Mouse (Mus musculus) T-helper 17 cell (primary cell): ENCODE data around the gene Ttc3.
"Not testable (repeated sequence)": the region's sequence is repeated elsewhere in the genome, so short reads cannot be mapped to it uniquely, and the experiment has no call there.

Experiments used
- in situ Hi-C, 2 experiments: fragments of 300-600 bp; cut with MboI, MseI; formaldehyde crosslinking; loops; 1 replicate in 1 of 2; 2 replicates in 1 of 2; pipeline ENCODE4 v1.15.1; 2025; ENCODE audit warnings: high pct_unique_total_duplicates in 2 of 2

Ttc3 gene

GRCm38 (mm10) chr16:94414151-94414550, 43.7 kb downstream of the Ttc3 start:
- in situ Hi-C loops: no loop called here

- in situ Hi-C loops: no loop called here
Observed at GRCm38 (mm10) chr16:94420498-94420897, 50.1 kb downstream of the Ttc3 start.

DNA sequence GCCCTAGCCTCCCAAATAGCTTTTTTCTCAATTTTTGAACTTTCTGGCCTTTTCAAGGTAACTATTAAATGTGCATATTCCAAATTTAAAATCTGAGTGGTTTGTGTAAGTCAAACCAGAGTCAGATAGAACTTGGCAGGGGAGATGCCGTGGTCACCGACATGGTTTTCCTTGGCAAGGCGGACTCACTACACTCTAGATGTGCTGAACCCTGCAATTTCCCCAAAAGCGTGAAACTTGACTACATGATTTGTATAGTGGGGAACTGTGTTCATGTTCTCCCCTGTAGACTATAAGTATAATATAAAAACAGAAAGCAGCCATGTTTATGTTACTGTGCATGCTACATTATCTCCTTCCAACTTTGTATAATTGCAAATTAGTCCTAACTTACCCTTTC, 58.5 kb downstream of the Ttc3 start:
- in situ Hi-C loops: no loop called here

- in situ Hi-C loops: no loop called here
Observed at GRCm38 (mm10) chr16:94435495-94436234, 65.2 kb downstream of the Ttc3 start.

DNA sequence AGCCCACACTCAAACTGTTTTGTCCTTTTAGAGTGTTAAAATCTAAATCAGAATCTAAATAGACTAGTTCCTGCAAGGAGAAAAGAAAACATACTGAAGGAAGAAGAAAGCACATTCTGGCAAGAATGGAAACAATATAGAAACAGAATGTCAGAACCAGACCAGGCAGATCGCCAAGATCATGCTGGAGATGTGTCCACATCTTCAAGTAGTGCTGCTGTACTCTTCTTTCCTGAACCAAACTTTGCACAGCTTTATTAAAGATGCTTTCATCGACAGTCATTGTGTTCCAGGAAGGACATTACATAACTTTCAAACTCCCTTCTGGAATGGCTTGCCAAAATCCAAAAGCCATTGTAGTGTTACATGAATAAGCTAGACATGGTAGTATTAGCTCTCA, 66.4 kb downstream of the Ttc3 start:
- in situ Hi-C loops: no loop called here

- in situ Hi-C loops: no loop called here
Observed at GRCm38 (mm10) chr16:94441361-94441760, 70.9 kb downstream of the Ttc3 start.

DNA sequence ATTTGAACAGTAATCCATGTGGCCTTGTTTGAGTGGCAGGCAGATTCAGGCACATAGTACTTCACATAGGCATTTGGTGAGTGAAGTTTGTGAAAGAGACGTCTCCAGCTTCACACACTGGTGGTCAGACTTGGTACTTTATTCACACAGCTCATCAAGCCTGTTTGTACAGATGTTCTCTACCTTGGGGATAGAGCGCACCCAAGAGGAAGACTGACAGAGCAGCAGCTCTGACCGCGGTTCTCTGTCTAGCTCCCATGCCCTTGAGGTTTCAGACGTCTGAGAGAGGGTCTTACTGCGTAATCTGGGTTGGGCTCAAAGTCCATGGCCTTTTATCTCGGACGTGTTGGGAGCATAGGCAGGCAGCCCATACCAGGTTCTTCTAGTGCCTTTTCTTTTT, 78.7 kb downstream of the Ttc3 start:
- in situ Hi-C loops: no loop called here

DNA sequence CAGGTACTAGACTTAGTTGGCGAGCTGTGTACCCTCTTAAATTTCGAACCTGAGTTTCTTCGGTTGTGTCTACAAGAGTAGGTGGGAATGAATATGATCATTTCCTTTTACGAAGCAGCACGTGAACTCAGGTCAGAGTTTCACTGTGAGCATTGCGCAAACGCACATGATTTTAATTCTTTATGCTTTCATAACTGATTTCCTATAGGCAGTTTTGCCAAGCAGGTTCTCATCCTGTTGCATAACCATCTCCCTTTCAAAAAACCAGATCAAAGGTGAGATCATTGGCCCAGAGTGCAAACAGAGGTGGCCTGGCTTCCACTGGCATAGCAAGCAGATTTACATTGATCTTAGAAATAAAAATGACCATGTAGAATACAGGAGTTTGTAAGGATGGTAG, 79.2 kb downstream of the Ttc3 start:
- in situ Hi-C loops: no loop called here

- in situ Hi-C loops: no loop called here
Observed at GRCm38 (mm10) chr16:94451545-94452488, 81.4 kb downstream of the Ttc3 start.

DNA sequence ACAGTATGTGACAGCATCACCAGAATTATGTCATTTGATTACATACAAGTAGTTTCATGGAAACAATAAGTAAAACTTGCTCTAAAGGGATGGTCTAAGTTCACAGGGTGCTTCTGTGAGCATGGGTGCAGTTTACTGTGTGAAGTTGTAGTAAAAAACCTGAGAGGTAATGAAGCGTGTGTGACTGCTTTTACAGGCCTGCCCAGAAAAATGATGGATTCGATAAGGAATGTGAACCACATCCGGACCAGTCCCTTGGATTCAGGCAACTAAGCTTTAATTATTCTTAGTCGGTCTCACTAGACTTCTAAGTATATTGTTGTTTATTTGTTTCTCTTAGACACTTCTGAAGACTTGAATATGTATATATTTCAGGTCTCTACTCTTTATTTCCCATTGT, 82.3 kb downstream of the Ttc3 start:
- in situ Hi-C loops: no loop called here

DNA sequence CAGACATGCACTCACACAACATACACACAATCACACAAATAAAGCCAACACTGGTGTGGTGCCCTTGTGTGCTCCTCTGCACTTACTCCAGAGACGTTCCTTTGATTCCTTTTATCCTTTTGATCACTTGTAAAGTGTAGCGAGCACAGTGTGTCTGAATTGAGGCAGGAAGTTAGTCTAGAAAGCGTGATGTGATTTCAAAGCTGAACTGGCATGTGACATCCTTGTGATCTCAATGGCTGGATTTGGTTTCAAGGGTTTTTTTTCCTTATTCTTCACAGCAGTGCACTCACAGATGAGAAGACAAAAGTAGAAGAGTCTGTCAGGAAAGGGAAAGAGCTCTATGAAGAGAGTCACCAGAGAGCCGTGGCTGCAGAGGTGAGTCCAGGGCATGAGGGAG, 83.7 kb downstream of the Ttc3 start:
- in situ Hi-C loops: no loop called here

DNA sequence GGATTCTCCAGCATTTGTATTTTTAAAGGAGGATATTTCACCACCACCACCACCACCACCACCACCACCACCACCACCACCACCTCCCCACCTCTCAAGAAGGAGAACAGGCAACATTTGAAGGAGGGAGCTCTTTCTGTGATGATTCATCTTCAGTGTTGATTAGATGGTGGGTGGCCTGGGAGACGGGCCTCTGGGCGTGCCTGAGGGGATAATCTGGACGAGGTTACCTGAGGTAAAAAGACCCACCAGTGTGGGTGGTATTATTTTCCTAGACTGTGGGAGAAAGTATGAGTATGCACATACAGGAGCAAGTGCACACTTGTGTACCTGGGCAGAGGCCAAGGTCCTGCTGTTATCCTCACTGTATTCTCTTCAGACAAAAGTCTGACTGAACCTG, 93.6 kb downstream of the Ttc3 start:
- in situ Hi-C loops: no loop called here

DNA sequence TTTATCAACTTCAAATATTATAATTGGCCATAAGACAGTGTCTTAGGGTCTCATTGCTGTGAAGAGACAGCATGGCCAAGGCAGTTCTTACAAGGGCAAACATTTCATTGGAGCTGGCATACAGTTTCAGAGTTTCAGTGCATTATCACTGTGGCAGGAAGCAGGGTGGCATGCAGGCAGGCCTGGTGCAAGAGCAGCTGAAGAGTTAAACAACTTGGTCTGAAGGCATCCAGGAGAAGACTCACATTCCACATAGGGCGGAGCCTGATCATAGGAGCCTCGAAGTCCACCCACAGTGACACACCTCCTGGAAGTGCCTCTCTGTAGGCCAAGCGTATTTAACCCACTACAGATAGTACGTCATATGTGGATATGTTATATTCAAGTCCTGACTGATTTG, 95.5 kb downstream of the Ttc3 start:
- in situ Hi-C loops: no loop called here

DNA sequence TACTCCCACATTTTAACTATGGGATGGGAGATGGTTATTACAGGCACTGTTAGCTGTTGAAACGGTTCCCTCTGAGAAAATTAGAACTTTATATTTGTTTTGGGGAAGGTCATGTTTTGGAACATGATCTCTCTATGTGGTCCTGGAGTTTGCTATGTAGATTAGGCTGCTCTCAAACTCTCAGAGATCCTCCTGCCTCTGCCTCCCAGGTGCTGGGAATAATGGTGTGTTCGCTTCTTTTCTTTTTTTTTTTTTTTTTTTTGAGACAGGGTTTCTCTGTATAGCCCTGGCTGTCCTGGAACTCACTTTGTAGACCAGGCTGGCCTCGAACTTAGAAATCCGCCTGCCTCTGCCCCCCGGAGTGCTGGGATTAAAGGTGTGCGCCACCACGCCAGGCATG, 95.9 kb downstream of the Ttc3 start:
- in situ Hi-C loops: not testable (repeated sequence)

DNA sequence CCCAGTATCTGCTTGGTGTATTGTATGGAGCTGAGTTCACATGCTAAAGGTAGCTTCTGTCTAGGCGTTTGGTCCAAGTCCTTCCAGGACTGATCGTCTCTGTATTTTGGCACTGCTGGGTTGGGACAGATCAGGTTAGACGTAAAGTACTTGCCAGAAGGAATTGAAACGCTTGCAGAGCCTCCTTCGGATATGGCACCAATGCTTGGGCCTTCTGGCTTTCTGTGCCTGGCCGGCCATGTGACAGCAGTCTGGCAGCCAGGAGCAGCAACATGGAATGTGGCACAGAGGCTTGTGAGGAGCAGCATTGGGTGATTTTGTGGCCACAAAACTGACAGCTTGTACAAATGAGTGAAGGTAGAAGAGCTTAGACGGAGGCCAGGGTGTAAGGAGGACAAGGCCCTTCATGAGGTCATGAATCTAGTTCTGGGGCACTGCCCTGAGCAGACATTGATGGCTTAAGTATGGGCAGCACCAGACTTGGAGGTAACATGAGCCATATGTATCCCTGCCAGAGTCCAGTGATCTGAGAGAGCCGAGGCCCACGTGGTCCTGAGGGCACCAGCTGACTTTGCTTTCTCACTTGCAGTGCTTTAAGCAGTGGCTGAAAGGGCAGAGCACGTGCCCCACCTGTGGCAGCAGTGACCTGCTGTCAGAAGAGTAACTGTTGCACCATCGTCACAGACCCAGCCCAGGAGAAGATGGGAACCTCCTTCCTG, 97.1 kb downstream of the Ttc3 start:
- in situ Hi-C loops: no loop called here

GRCm38 (mm10) chr16:94468391-94468790, 98.0 kb downstream of the Ttc3 start:
- in situ Hi-C loops: no loop called here

DNA sequence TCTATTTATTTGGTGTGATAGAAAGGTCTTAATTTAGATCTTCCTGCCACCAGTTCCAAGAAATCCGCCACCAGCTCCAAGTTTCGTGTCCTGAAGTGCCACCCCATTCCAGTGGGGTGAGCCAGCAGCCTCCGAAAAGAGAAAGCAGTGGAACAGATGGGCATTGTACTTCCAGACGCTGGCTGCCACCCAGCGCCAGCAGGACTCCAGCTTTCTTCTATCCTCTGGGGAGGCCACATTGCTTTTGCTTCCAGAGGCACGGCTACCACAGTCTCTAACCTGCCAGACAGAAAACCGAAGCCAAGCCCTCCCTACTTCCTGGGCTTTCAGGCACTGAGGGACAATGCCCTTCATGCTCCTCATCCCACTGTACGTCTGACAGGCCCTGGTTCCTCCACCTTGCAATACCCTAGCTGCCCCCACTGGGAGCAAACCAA, 102.1 kb downstream of the Ttc3 start:
- in situ Hi-C loops: no loop called here

DNA sequence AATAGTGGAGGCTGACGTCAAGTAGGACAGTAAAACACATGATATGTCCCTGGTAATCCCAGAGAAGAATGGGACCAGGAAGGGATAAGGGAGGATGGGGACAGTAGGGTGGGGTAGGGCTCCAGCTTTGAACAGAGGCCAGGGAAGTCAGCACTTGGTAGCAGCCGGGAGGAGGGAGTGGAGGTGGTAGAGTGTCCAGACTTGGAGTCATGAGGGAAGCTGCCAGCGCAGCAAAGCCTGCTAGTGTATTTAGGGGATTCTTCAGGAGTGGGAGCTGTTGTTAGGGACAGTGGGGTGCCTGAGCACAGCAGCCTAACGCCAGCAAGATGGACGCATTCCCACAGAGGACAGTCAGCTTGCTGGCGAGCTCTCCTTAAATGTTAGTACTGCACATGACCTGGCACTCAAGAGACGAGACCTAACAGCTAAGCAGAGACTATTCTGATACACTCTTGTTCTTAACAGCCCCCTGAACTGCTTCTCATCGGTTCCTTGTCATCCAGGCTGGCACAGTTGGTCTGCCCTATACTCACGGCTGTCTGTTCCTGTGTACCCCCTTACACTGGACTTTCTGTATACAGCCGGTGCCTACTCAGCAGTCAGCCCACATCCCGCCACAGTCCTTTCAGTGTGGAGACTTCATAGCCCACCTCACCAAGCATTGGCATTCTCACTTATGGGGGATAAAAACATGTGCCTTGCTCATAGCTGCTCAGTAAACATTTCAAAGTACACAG, 102.8 kb downstream of the Ttc3 start:
- in situ Hi-C loops: no loop called here

GRCm38 (mm10) chr16:94484752-94485535, 114.5 kb downstream of the Ttc3 start:
- in situ Hi-C loops: no loop called here

- in situ Hi-C loops: no loop called here
Observed at GRCm38 (mm10) chr16:94487341-94487740, 116.9 kb downstream of the Ttc3 start.

GRCm38 (mm10) chr16:94489326-94489725, 118.9 kb downstream of the Ttc3 start:
- in situ Hi-C loops: no loop called here
